Mouse (Mus musculus) frontal cortex, postnatal 25 days (tissue): ENCODE measurements at regions not wholly inside any gene's neighbourhood (a gene's known extent, or its start where the extent isn't known, plus 50 kb on each side); places are given as distances from the start of the nearest gene placed in this dataset.

ENCODE experiments used
- DNase-seq, 2 experiments: peaks; one replicate each; pipeline ENCODE4 v3.0.0; 2022; ENCODE audit warnings: low spot score in 2 of 2

DNA sequence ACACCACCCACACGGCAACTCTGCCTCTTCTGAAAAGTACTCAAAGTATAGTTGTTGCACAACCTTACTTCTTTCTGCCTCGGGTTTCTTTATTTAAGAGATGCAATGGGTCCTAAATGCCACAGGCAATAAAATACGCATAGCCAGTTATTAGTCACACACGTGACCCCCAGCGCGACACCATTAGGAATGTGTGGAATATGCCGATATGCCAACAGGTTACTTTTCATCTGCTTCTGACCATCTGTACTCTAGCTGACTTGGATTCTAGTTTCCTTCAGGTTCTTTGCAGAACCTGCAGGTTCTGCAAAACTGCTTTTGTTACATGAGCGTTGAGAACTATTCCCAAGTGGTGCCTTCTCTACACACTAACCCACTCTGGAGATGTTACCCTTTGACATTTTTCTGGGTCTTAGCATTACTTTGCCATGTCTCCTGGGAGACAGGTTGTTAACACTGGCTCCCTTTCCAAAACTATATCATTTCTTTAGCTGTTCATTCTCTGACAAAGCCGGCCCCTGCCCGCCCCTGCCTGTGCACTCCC lies 515.6 kb downstream of the Gja1 start:
- DNase-seq: no peak

DNA sequence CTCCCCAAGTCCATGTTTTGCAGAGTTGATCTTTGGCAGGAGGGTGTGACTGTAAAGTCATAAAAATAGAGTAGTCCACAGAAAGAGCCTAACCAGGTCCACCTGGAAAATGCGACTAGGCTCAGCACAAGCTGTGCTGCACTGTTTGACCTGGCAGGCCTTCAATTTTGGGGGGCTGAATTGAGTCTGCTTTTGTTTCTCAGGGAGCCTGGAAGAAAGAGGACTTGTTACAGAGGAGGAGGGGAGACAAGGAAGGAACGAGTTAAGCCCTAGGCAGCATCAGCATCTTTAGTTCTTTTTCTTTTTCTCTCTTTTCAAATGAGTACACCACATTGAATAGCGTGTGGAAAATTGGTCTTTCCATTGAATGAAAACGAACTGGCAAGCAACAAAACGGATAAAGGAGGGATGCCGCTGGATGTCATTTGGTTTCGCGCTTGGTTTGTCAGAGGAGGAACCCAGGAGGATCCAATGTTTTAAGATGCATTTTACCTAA lies 516.1 kb downstream of the Gja1 start:
- no peak for DNase-seq

DNA sequence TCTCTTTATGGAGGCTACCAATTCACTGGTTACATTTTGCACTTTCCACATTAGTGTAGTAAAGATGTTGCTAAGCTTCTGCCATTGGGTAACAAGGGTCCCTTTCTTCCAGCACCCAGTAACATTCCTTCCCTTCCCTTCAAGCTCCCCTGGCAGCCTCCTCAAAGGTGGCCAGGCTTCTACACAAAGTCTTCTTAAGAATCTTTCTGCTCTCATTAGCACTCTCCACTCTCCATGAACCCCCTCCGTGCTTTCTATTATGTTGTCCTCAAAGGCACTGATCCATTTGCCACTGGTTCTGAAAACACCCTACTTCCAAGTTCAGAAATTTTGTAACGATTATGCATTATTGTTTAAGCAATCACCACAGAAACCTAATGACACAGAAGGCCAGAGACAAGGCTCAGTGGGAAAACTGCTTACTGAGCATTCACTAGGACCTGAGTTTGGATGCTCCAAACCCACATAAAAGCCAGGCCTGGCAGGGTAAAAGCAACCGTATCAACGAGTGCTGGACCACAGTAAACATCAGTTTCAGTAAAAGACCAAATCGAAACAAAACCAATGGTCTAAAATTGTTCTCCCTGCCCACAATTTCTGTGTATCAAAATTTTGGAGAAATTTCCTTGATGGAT lies 522.6 kb downstream of the Gja1 start:
- no peak for DNase-seq

DNA sequence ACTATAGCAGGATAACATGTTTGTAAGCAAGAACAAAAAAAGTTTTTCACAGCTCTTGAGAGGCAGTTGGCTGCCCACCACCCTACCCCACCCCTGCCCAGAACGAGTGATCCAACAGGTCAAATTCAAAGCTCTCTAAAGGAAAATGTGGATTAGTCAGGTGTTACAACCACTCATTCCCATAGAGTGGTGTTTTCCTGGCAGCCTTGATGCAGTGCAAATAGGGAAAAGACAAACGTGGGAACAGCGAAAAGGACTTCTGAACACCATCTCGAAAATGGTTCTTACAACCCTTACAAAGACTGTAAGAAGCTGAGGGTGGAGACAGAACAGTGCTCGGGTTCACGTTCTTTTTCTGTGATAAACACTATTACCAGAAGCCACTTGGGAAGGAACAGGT lies 523.8 kb downstream of the Gja1 start:
- DNase-seq: no peak

DNA sequence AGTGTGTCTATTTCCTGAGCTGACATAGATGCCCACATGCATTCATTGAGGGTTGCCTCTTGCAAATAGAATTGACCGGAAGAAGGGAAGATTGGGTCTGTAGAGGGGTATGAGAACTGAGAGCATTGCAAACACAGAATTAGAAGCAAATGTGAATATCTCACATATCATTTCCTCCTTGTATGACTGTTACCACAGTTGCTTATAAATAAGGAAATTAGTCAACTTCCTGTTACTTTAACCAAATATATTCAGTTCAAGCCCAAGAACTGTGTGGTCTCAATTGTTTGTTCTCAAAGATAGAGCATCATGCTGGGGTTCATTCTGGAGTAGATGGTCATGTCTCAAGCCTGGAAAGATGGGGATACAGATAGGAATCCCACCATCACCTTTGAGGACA lies 535.6 kb downstream of the Gja1 start:
- DNase-seq: no peak

DNA sequence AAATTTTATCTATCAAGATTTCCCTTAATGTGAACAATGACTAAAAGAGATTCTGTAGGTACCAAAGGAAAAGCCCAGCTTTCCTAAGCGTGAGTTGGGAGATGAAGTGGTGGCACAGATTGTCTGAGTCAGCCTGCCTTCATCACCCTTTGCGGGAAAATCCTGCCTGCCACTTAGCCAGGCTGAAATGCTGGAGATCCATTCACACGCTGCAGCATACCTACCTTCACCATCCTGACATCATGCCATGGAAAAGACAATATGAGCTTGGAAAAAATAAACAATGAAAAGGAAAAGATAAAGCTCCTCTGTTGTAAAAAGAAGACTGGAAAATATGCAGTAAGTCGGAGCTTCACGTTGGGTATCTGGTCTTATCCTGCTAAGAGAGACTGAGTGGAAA lies 537.0 kb downstream of the Gja1 start:
- DNase-seq: no peak

DNA sequence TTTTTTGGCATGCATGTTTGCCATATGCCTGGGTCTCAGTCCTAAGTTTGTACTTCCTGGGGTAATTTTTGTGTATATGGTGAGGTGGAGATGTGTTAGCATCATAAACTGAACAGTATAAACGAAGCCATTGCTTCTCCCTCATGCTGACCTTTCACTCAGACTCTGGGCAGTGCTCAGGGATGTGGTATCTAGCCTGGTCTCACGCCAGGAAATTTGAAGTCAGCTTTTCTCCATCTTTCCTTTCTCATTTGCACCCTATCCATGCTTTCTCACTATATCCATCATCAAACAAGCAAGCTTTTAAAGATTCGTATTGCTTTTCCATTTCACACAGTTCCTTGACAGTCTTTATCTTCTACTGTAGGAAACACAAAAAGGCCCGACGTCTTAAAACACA lies 541.3 kb downstream of the Gja1 start:
- no peak for DNase-seq

DNA sequence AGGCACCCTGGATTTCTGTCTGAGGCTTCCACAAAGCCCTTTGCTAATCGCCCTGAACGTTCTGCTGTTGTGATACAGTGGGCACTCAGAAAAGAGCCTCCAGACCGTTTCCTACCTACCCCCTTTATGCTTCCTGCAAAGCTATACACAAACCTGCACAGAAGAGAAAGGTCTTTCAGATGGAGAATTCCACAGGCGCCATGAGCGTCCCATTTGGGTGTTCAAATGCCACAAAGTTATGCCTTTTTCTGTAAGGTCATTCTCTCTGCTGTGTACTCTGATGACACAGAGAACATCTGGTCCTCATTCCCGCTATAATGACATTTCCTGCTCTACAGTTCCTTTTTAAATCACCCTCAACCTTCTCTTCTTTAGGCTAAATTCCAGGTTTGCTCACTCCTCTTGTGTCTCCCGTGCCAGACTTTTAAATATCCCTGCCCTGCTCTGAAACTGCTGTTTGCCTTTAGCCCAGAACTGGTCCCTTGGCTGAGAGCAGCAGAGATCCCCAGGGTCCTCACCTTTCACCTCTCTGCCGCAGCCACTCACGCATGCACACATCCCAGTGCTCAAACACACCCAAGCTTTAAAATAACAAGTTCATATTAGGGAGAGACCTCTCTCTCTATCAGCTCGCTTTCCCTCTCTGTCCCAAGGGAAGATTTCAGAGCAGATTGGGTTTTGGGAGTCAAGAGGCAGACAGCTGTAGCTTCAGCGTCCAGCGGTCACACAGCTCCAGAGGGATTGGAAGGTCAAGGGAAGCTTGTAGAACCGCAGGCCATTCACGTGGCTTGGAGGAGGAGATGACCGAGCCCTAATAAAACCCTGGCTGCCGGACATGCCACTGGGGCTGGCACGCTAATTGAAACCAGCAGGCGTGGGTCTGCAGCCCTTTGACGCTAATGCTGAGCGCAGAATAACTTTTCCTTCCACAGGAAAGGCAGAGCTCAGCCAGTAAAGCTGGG lies 543.9 kb downstream of the Gja1 start:
- DNase-seq: no peak

DNA sequence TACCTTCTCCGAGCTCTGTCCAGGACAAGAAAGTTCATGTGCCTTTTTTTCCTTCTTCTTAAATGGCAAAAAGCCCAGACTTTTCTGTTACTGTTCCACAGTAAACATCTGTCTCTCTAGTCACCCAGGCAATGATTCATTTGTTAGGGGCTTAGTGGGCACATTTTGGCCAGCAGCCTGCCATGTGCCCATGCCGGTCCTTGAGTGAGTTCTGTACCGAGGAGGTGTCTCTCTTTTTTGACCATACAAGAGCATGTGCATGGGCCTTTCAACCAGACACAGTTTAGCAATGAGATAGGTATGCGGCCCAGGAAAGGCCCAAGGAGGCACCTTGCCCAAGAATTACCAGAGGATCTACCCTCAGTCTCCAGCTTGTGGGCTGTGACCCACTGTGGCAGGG lies 551.0 kb upstream of the Hsf2 start:
- no peak for DNase-seq

DNA sequence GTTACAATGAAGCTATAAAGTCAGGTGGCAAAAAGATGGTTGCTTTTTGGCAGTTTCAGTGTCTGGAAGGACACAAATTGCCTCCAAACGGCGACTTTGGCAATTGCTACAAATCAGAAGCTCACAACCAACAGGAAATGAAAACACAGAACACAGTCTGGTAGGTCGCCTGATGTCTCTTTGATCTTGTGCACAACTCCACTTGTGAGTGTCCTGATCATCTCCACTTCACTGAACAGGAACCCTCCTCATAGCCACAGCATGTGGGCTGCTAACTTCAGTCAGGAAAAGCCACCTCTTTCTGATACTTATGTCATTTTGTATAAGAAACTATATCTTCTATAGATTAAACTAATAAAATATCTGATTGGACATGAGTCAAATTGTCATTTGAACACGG lies 544.2 kb upstream of the Hsf2 start:
- DNase-seq: no peak

DNA sequence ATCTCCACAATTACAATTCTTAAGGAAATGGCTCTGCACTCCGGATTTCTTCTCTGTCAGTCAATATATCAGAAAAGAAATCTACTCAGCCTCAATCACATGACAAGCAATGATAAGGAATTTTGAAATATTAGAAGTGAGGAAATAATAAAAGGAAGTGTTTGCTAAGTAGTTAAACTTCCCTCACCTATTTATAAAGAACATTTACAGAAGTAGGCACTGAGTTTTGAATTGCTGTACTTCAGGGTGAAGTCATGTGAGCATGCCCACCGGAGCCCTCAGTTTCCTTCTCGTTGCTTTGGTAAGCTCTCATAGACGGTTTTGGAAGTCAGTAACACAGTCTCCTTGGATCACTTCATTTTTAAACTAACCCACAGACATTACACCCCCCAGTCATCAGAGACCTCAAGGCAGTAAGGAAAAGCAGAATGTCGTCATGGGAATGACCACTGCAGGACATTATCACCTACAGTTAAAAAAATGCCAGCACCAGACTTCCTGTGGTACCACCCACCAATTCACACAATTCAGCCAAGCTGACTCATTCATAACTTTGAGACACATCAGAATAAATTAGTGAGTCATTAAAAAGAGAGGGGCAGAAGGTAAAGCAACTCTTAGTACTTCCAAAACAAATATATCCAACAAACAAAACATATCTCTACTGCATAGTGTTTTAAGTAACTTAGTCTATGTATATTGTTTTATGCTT lies 541.6 kb upstream of the Hsf2 start:
- no peak for DNase-seq

DNA sequence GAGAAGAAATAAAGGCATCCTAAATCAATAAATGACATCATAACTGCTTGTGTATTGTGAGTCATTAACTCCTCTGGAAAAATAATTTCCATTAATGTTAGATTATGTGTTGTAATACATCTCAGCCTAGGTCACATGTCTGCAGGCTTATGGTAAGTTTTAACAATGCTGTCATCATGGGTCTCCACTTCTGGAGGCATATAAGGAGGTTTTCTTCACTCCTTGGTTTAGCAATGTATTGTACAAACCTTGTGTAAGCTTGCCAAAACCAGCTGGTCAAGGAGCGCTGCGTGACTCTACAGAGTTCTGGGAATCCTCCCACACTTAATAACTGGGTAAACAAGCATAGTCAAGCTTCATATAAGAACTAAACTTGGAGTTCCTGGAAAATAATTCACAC lies 529.5 kb upstream of the Hsf2 start:
- no peak for DNase-seq

DNA sequence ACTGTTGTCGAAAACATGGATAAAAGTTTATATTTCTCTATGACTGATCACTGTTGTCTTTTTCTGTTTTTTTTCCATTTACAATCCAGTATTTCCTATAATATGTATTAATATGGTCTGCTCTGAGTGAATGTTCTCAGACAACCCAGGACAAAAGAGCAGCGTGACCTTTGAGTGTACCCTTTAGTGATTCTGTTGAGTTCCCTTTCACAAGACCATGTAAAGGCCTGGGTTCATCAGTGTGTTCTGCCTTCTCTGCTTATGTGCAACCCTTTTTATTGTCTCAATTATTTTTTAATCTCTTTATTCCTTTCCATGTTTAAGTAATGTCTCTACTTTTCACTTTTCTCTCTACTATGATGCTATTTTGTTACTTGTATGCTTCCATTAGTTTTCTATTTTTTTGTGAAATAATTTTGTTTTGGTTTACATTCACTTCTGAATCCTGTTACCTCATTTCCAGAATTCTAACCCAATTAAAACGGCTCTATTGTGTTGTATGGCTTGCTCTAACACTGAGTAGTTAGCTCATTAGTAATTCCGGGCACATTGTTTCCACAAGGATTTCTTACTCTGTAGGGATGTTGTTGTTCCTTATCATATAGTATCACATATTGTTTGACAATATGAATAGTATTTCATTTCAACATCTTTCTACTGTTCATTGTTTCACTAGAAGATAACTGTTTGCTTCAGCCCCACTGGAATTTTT lies 523.9 kb upstream of the Hsf2 start:
- no peak for DNase-seq

DNA sequence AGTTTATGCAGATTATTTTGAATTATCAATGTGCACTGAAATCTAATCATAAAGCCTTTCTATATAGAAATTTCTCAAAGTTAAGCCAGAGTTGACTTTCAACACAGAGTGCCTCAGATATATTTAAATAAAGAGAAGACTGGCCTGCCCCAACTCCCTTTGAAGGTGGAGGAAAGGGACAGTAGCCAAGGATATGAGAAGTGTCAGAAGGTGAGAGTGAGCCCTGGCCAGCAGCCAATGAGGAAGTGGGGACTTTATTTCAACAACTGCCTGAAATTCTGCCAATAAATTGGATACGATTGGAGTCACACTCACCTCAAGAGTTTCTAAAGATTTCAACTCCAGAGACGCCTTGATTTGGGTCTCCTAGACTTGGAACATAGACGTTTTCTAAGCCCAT lies 523.0 kb upstream of the Hsf2 start:
- no peak for DNase-seq

DNA sequence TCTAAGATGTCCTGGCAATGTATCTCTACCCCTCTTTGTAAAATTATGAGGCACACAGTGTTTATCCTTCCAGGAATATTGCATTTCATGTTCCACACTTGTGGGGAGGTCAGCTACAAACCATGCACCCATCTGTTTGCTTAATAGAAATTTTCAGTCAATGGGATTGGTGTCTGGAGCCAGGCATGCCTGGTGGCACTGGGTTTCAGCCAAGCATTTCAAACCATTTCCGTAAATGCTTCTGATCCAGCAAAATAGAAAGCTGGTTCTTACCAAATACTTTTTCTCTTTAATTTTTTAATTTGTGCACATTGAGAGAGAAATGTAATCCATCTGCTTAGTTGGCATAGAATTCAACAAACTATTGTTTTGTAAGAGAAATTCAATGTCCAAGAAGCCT lies 517.3 kb upstream of the Hsf2 start:
- no peak for DNase-seq

DNA sequence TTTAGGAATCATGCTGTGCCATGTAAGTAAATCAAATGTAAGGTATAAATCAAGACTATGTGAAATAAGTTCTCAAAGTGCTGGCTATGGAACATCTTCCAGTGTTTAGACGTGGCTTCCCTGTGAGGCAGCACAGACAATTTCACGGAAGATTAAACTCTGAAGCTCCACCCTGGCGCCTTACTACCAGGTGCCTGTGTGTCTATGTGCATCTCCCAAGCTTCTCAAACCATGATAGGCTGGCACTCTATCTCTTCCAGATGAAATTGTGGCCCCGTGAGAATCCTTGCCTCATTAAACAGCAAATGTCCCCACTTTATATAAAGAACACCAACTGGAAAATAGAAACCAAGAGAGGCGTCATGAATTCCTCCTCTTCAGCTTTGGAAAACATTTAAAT lies 511.4 kb upstream of the Hsf2 start:
- DNase-seq: no peak

DNA sequence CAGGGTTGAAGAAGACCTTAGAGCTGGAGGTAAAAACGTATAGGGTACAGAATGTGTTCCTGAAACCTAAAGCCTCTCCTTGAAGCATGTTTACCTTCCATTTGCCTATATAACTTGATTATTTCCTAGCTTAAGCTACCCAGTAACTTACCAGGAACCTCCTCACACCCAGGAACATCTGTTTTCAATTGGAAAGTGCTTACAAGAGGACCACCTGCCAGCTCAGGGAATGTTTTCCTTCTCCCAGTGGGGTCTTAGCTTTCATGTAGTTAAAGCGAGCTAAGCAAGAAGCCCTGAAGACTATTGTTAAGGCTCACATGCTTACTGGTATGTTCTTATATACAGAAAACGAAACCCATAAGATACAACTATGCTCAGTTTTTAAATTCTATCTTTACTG lies 506.6 kb upstream of the Hsf2 start:
- DNase-seq: no peak

DNA sequence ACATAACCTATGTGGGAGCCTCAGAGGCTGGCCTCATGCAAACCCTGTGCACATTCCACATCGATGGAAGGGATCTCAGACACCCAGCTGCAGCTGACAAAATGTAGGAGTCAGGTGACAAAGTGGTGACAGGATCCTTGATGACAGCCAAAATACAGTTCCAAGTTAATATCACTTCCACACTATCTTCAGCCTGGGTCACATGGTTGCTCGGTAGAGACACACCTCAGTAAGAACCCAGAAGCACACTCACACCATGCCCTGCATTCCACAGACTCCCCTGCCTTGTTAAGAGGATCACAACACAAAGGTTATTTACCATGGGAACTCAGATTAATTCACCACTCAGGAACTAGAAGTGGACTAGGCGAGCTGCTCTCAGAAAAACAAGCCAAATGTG lies 505.4 kb upstream of the Hsf2 start:
- no peak for DNase-seq

DNA sequence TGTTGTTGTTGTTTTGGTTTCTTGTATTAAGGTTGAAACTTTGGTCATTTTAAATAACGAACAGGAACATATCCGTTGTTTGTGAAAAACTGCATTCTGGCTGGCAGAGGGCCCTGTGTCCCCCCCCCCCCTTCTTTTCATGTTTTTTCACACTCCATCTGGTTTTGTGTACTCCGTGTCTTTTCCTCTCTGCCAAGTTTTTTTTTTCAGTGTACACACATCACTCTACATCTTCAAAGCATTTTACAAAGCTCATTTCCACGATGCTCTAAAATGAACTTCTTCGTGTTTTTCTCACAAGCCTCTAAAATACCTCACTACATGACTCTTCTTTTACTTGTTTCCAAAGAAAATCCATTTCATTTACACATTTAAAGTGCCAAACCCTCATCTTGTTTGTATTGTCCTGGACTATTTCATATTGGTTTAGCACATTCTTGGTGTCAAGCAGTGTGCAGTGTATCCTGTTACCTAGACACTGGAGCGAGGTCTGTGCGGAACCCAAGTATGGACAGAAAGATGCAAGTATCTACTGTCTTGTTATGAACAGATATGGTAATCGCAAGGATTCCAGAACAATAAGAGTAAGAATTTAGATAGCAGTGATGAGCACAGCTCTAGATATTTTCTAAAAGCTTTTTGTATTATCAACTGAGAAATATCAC lies 503.5 kb upstream of the Hsf2 start:
- DNase-seq: no peak

DNA sequence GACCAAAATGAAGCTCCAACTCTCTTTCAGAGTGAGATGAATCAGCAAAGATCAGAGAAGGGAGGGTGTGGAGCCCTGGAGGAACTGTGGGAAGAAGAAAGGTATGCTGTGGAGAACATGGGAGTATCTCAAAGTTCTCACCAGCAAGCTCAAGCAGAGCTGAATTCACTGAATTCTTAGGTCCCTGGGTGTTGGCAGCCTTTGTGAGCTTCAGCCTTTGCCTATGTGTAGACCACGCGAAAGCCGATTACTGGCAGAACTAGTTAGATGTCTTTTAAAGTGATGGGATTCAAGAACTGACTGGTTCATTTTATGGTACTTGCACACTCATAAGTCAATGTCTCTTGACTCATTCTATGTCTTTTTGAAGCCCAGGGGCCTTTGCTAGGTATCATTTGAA lies 491.2 kb upstream of the Hsf2 start:
- no peak for DNase-seq
